Mouse (Mus musculus) liver, embryonic 14.5 days (tissue): ENCODE measurements around the gene Skint2. TPM values are rescaled to one million over a fixed set of nuclear protein-coding genes. Genes with fewer than 3 reads are reported as not detected.

Experiments used
- ATAC-seq: fragments of 200-750 bp; cut with Nextera tagmentation; 2 replicates; pipeline ENCODE4 v1.8.0; 2017; ENCODE audit warnings: moderate number of reproducible peaks, mild to moderate bottlenecking, moderate library complexity; ENCODE audit not compliant: insufficient read depth
- DNase-seq, 3 experiments: peaks; one replicate each; pipeline ENCODE4 v3.0.0-alpha.2; 2012 to 2013; ENCODE audit warnings: low read depth in 3 of 3, low spot score in 3 of 3
- H3K27ac ChIP-seq: fragments of 300-500 bp; sonication (generic); 2 replicates; pipeline ENCODE4 v1.5.1; 2014; ENCODE audit warnings: moderate library complexity, mild to moderate bottlenecking, control low read depth, inconsistent platforms
- H3K27me3 ChIP-seq: fragments of 300-500 bp; sonication (generic); 2 replicates; pipeline ENCODE4 v1.6.1; 2014; ENCODE audit warnings: mild to moderate bottlenecking, low read length, moderate library complexity; ENCODE audit not compliant: control insufficient read depth, insufficient read depth
- H3K36me3 ChIP-seq: fragments of 300-500 bp; sonication (generic); replicated peaks from 2 replicates; pipeline ENCODE4 v1.6.1; 2014; ENCODE audit warnings: low read depth; ENCODE audit not compliant: control insufficient read depth, insufficient read depth
- H3K4me1 ChIP-seq, 2 experiments: fragments of 200-500 bp in 1 of 2; fragments of 300-500 bp in 1 of 2; sonication (generic) in 1 of 2; replicated peaks; 2 replicates each; pipeline ENCODE4 v1.6.1; 2012 to 2014; ENCODE audit warnings: antibody characterized with exemption in 1 of 2, inconsistent platforms in 1 of 2, low read length in 1 of 2; ENCODE audit not compliant: control insufficient read depth in 2 of 2, insufficient read depth in 2 of 2
- H3K4me2 ChIP-seq: fragments of 300-500 bp; sonication (generic); 2 replicates; pipeline ENCODE4 v1.6.1; 2014; ENCODE audit warnings: low read depth, mild to moderate bottlenecking, control low read depth, moderate library complexity
- H3K4me3 ChIP-seq, 2 experiments: fragments of 200-500 bp in 1 of 2; fragments of 300-500 bp in 1 of 2; sonication (generic) in 1 of 2; 2 replicates each; pipeline ENCODE4 v1.5.1; 2012 to 2014; ENCODE audit warnings: low read depth in 2 of 2, low read length in 2 of 2, mild to moderate bottlenecking in 2 of 2, control low read depth in 1 of 2, inconsistent platforms in 1 of 2, moderate library complexity in 1 of 2; ENCODE audit not compliant: insufficient read depth in 1 of 2
- H3K9ac ChIP-seq: fragments of 300-500 bp; sonication (generic); replicated peaks from 2 replicates; pipeline ENCODE4 v1.6.1; 2014; ENCODE audit warnings: mild to moderate bottlenecking, control low read depth, moderate library complexity
- H3K9me3 ChIP-seq: fragments of 300-500 bp; sonication (generic); 2 replicates; pipeline ENCODE4 v1.6.1; 2016; ENCODE audit warnings: low read length, mixed read lengths; ENCODE audit not compliant: control insufficient read depth
- CTCF ChIP-seq: IDR thresholded peaks from 2 replicates; pipeline ENCODE4 v1.5.1; 2016; ENCODE audit warnings: antibody characterized with exemption, low read depth, control low read depth
- EP300 ChIP-seq: IDR thresholded peaks from 2 replicates; pipeline ENCODE4 v1.6.1; 2016; ENCODE audit warnings: antibody characterized with exemption, low read depth
- WGBS: fragments of 180-500 bp; shearing (Covaris S2); extraction: QIAGEN DNeasy Blood & Tissue Kit; methylation state at CpG from one replicate; pipeline ENCODE4 v1.1.7; 2014; ENCODE audit not compliant: insufficient replicate concordance; 5-methylcytosine and 5-hydroxymethylcytosine counted together
- polyA plus RNA-seq, 2 experiments: library from polyadenylated mRNA; depleted of rRNA in 1 of 2; stranded (reverse) in 1 of 2; unstranded in 1 of 2; fragments of >200 nt; fragmentation: Nextera tagmentation in 1 of 2; extraction: Ambion mirVana in 1 of 2; gene quantifications; 2 replicates each; pipeline versions ENCODE4 v1.2.1 to v1.2.3; 2012 to 2014

Gene Skint2
- not detected in 2 replicates for polyA plus RNA-seq (2012; rRNA removed)
- polyA plus RNA-seq (2014; fragmentation: Nextera tagmentation; extraction: Ambion mirVana), result not detected in 2 replicates

DNA sequence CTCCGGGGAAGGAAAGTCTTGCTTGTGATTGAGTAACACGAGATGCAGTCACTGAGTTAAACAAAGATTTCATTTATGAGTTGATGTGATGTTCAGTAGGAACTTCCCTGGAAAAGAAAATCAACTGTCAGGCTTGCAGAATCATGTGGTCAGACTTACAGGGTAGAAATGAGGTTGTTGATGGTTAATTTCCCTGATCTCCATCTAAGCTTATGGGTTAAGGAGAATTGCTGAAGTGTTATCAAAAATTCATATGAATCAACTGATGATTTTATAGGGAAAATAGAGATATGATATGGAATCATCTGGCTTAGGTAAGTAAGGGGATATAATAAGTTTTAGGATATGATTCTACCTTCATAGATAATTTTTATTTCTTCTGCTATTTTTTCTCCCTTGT lies at the start of gene Skint2:
Skint2 (plus strand) TSS at position 301 of the 400 bp plus-strand sequence.
- ATAC-seq (no peak), DNase-seq (no peak)
- TF ChIP-seq EP300 (no peak), CTCF (no peak)
- H3K27ac ChIP-seq, result no peak within 1 kb of the TSS
- H3K9me3 ChIP-seq, result no peaks in the 10 kb centered on the region
- no peaks in the 10 kb centered on the region for H3K36me3 ChIP-seq
- no peak within 1 kb of the TSS for H3K9ac ChIP-seq
- no peaks in the 10 kb centered on the region for H3K27me3 ChIP-seq
- no peaks in the 10 kb centered on the region for H3K4me1 ChIP-seq
- H3K4me2 ChIP-seq, result no peak within 1 kb of the TSS
- no peak within 1 kb of the TSS for H3K4me3 ChIP-seq
- 53% methylated on average over 2 of the region's 2 CpGs for WGBS

Other genes starting within 250 kb of the Skint2 start
- not detected in 2 replicates for gene Skint9, start 123.2 kb upstream of the Skint2 start, polyA plus RNA-seq (2012; rRNA removed)
- not detected in 2 replicates for gene Skint9, start 123.2 kb upstream of the Skint2 start, polyA plus RNA-seq (2014; fragmentation: Nextera tagmentation; extraction: Ambion mirVana)
- not detected in 2 replicates for gene Skint10, start 217.7 kb downstream of the Skint2 start, polyA plus RNA-seq (2012; rRNA removed)
- gene Skint10, start 217.7 kb downstream of the Skint2 start, polyA plus RNA-seq (2014; fragmentation: Nextera tagmentation; extraction: Ambion mirVana), result not detected in 2 replicates